Mouse (Mus musculus): ENCODE data around the gene Cracr2a.

DNA sequence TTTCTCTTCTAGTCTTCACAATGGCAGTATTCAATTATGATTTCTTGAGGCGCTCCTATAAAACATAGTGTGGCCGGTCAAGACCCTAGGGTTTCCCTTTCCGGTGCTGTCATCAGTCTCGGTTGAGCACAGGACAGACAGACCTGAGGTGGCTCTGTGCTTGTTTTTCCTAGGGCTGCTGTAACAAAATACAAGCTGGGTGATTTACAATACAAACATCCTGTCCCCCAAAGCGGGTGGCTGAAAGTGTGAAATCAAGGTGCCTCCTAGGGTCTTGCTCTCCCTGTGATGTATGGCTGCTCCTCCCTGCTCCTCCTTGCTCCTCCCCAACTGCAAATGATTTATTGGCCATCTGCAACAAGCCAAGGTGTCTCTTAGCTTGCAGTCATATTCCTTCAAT is 17.7 kb downstream of the Cracr2a start:
- no peak for TF ChIP-seq TAL1 (IDR thresholded peaks at IDR 0.05; ENCODE audit: low read length)
- no peak for TF ChIP-seq GATA1 (IDR thresholded peaks at IDR 0.05; ENCODE audit: low read length)

Measured in erythroblast, embryonic 14.5 days (primary cell).